Mouse (Mus musculus): ENCODE results near the gene Psmb9. TPM values are rescaled to one million over a fixed set of nuclear protein-coding genes. Genes with fewer than 3 reads are reported as not detected.
A peak's percentile ranks its signal among the peaks of the same experiment; 100 is the strongest.

The Psmb9 gene
- polyA plus RNA-seq, 1 experiment from 2014 or later = 8.8 TPM

DNA sequence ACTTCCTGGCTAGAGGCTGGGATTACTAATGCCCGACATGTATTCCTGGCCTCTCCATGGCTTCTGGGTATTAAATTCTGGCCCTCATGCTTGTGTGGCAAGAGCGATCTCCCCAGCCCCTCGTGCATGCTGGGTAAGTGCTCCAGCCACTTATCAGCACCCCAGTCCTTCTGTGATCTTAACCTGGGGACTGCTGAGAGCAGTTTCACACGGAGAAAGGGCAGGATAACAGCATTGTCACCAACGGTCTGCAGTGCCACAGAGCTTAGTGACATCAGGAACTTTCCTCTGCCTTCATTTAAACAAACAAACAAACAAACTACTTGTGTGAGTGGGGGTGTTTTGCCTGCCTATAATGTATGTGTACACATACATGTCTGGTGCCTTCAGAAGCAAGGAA lies 47.3 kb downstream of the Psmb9 start:
- H3K4me3 ChIP-seq (ENCODE audit: low read length) = no peak overlapping the region
- no peak for ATAC-seq (ENCODE audit: low read depth)

DNA sequence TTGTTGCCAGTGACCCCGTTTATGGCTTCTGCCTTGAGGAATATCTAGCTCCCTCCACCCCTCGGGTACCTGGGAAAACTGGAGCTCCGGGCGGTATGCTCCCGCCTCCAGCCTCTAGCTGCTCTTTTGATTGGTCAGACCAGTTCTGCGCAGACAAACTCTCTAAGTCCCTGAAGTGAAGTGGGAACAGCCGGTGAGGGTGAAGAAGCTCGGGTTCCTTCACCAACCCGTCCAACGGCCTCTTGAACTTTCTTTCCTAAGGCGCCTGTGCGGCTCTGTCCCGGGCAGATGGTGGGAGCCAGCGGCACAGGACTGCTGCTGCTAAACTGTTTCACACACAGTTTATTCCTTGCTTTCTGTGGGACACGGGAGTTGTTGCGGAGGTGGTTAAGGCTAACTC lies 48.1 kb downstream of the Psmb9 start:
- H3K27ac ChIP-seq (ENCODE audit: low read length) = no peak overlapping the region
- peaks cover 28% of the 10 kb centered on the region for H3K27me3 ChIP-seq (ENCODE audit: control insufficient read depth, insufficient read depth, low read depth, low read length)
- ATAC-seq (ENCODE audit: low read depth) = peak; percentile 34
- H3K4me3 ChIP-seq (ENCODE audit: low read length) = peak overlapping the region; percentile 44
- H3K9ac ChIP-seq (ENCODE audit: low read length) = peak overlapping the region; percentile 58
- H3K36me3 ChIP-seq (ENCODE audit: control insufficient read depth, insufficient read depth, low read length) = no peaks in the 10 kb centered on the region
- 1% methylated on average over 16 of the region's 16 CpGs for WGBS
- H3K4me2 ChIP-seq (ENCODE audit: low read depth, low read length) = peak overlapping the region; percentile 72
- peaks cover 17% of the 10 kb centered on the region for H3K4me1 ChIP-seq (replicated peaks; ENCODE audit: control insufficient read depth, insufficient read depth, low read length)
- no peaks in the 10 kb centered on the region for H3K9me3 ChIP-seq (ENCODE audit: control insufficient read depth, low read length)

More for the DNA sequence above, 47.3 kb downstream of the Psmb9 start:
- no peaks in the 10 kb centered on the region for H3K9me3 ChIP-seq (ENCODE audit: control insufficient read depth, low read length)
- H3K9ac ChIP-seq (ENCODE audit: low read length) = no peak overlapping the region
- H3K36me3 ChIP-seq (ENCODE audit: control insufficient read depth, insufficient read depth, low read length) = no peaks in the 10 kb centered on the region
- 7% methylated on average over 5 of the region's 5 CpGs for WGBS
- peak overlapping the region; percentile 72; the same call in 1 of the 2 replicates for H3K4me2 ChIP-seq (ENCODE audit: low read depth, low read length)
- no peak overlapping the region for H3K27ac ChIP-seq (ENCODE audit: low read length)
- peaks cover 28% of the 10 kb centered on the region for H3K27me3 ChIP-seq (ENCODE audit: control insufficient read depth, insufficient read depth, low read depth, low read length)
- peaks cover 17% of the 10 kb centered on the region for H3K4me1 ChIP-seq (replicated peaks; ENCODE audit: control insufficient read depth, insufficient read depth, low read length)

DNA sequence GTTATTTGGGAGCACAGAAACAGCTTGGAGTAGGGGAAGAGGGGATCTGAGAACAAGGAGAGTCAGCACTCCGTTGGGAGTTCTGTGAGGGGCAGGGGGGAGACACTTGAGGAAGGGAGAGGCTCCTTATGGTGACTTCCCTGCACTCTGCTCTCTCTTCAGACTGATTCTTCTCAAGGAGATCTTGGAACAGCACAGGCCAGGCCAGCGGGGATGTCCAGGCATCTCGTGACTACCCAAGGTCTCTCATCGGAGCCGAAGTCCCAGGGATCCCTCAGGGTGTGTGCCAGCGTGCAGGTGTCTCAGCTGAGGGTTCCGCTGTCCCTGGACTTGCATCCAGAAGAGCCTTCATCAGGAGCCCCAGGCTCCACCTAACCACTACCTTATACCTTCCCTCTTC lies 48.9 kb downstream of the Psmb9 start:
- peaks cover 28% of the 10 kb centered on the region for H3K27me3 ChIP-seq (ENCODE audit: control insufficient read depth, insufficient read depth, low read depth, low read length)
- no peak overlapping the region for H3K4me2 ChIP-seq (ENCODE audit: low read depth, low read length)
- WGBS = 70% methylated on average over 7 of the region's 7 CpGs
- peaks cover 17% of the 10 kb centered on the region for H3K4me1 ChIP-seq (replicated peaks; ENCODE audit: control insufficient read depth, insufficient read depth, low read length)
- H3K27ac ChIP-seq (ENCODE audit: low read length) = no peak overlapping the region
- H3K9me3 ChIP-seq (ENCODE audit: control insufficient read depth, low read length) = no peaks in the 10 kb centered on the region
- H3K4me3 ChIP-seq (ENCODE audit: low read length) = no peak overlapping the region
- no peak overlapping the region for H3K9ac ChIP-seq (ENCODE audit: low read length)
- no peaks in the 10 kb centered on the region for H3K36me3 ChIP-seq (ENCODE audit: control insufficient read depth, insufficient read depth, low read length)
- no peak for ATAC-seq (ENCODE audit: low read depth)

DNA sequence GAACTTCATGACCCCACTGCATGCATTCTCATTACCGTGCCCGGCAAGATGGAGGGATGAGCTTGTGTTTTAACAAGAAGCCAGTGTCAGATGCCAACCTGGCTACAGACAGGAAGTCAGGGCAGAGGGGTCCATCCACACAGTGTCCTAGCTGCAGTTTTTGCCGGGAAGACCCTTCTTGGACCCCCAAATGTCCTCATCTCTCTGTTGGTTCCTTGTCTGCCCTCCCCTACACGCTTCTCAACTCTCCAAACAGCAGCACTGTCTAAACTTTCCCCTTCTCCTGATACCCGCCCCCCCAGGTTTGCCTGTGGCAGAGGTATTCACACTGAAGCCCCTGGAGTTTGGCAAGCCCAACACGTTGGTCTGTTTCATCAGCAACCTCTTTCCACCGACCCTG lies 50.0 kb downstream of the Psmb9 start:
- Histone ChIP-seq H3K27me3 (ENCODE audit: control insufficient read depth, insufficient read depth, low read depth, low read length) (peaks cover 28% of the 10 kb centered on the region), H3K9me3 (ENCODE audit: control insufficient read depth, low read length) (no peaks in the 10 kb centered on the region), H3K36me3 (ENCODE audit: control insufficient read depth, insufficient read depth, low read length) (no peaks in the 10 kb centered on the region), H3K27ac (ENCODE audit: low read length) (no peak overlapping the region), H3K9ac (ENCODE audit: low read length) (no peak overlapping the region), H3K4me3 (ENCODE audit: low read length) (no peak overlapping the region), H3K4me1 (replicated peaks; ENCODE audit: control insufficient read depth, insufficient read depth, low read length) (peaks cover 10% of the 10 kb centered on the region), H3K4me2 (ENCODE audit: low read depth, low read length) (no peak overlapping the region)
- 63% methylated on average over 7 of the region's 7 CpGs for WGBS
- ATAC-seq (ENCODE audit: low read depth) = no peak

DNA sequence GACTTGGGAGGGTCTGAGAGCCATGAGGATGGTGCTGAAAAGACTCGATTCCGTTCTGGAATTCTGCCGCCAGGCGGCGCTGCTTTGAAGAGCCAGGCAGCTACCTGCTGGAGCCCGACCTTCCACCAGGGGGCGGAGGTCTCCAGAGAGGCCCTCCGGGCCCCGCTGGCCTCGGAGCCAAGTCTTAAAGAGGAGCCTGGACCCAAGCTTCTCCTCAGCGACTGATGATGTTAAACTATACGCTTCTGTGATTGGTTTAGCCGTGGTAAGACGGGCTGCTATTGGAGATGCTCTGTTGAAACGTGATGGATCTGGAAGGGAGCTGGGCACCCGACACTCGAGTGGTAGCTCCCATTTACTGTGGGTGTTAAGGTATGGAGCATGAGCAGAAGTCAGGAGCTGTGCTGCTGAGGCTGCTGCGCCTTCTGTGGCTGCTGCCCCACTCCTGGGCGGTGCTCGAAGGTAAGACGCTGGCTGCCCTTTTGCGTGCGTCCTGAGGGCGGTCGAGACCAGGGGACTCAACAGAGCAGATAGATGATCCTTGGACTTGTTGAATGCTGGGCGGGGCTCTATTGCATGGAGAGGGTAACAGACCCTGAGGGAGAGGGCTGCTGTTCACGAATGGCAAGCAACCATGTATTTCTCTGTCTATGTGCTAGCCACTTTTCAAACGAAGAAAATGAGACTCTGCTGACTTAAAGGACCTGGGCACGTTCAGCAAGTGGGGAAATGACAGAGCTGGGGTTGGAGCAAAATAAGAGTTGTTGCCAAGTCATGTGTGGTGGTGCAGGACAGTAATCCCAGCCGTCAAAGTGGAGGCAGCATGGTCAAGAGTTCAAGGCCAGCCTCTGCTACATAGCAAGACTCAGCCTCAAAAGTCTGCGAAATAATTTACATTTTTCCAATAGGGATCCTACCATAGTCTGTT lies 52.0 kb downstream of the Psmb9 start:
- H3K27ac ChIP-seq (ENCODE audit: low read length) = no peak overlapping the region
- no peaks in the 10 kb centered on the region for H3K9me3 ChIP-seq (ENCODE audit: control insufficient read depth, low read length)
- H3K9ac ChIP-seq (ENCODE audit: low read length) = 0 out of 2 replicates have a peak overlapping the region, but pooled peaks have one; percentile 12
- peak overlapping the region; percentile 64 for H3K4me2 ChIP-seq (ENCODE audit: low read depth, low read length)
- H3K4me1 ChIP-seq (replicated peaks; ENCODE audit: control insufficient read depth, insufficient read depth, low read length) = peaks cover 9% of the 10 kb centered on the region
- H3K27me3 ChIP-seq (ENCODE audit: control insufficient read depth, insufficient read depth, low read depth, low read length) = peaks cover 23% of the 10 kb centered on the region
- WGBS = 6% methylated on average over 31 of the region's 31 CpGs
- peak overlapping the region; percentile 40 for H3K4me3 ChIP-seq (ENCODE audit: low read length)
- ATAC-seq (ENCODE audit: low read depth) = peak; percentile 98
- no peaks in the 10 kb centered on the region for H3K36me3 ChIP-seq (ENCODE audit: control insufficient read depth, insufficient read depth, low read length)

DNA sequence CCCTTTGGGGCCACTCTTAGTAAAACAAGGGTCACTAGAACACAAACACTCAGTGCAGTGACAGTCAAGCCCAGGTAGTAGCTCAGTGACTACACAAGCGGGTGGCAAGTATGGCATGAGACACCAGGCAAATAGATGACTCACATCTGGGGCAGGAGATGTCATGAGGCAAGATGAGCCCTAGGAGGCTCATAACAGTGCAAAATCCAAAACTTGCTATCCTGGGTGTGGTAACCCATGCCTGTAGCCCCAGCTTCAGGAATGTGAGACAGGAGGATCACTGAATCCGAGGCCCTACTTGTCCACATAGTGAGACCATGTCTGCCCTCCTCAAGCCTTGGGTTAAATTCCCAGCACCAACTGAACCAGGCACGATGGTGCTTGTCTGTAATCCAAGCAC lies 53.1 kb downstream of the Psmb9 start:
- Histone ChIP-seq H3K27me3 (ENCODE audit: control insufficient read depth, insufficient read depth, low read depth, low read length) (peaks cover 15% of the 10 kb centered on the region), H3K4me1 (replicated peaks; ENCODE audit: control insufficient read depth, insufficient read depth, low read length) (peaks cover 1% of the 10 kb centered on the region), H3K9me3 (ENCODE audit: control insufficient read depth, low read length) (no peaks in the 10 kb centered on the region), H3K27ac (ENCODE audit: low read length) (no peak overlapping the region), H3K4me3 (ENCODE audit: low read length) (no peak overlapping the region), H3K36me3 (ENCODE audit: control insufficient read depth, insufficient read depth, low read length) (no peaks in the 10 kb centered on the region), H3K9ac (ENCODE audit: low read length) (no peak overlapping the region), H3K4me2 (ENCODE audit: low read depth, low read length) (no peak overlapping the region)
- 76% methylated on average over 3 of the region's 3 CpGs for WGBS
- ATAC-seq (ENCODE audit: low read depth) = no peak

DNA sequence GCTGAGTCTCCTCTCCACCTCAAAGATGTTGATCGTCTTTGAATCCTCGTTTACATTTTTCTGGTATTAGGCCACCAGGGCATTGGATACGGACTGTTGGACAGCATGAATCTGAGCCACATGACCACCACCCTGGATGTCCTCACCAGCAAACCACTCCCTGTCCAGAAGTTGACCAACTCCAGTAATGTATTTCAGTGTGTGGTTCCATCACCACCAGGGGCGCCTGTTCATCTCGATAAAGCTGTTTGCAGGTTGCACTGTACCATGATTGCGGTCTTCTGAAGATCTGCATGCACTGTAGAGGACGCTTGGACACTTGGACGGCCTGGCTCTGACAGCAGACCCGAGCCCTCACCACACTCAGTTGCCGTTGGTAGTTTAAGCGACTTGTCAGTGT lies 54.3 kb downstream of the Psmb9 start:
- Histone ChIP-seq H3K9ac (ENCODE audit: low read length) (no peak overlapping the region), H3K27ac (ENCODE audit: low read length) (no peak overlapping the region), H3K9me3 (ENCODE audit: control insufficient read depth, low read length) (no peaks in the 10 kb centered on the region), H3K27me3 (ENCODE audit: control insufficient read depth, insufficient read depth, low read depth, low read length) (peaks cover 6% of the 10 kb centered on the region), H3K4me3 (ENCODE audit: low read length) (no peak overlapping the region), H3K4me1 (replicated peaks; ENCODE audit: control insufficient read depth, insufficient read depth, low read length) (peaks cover 10% of the 10 kb centered on the region), H3K36me3 (ENCODE audit: control insufficient read depth, insufficient read depth, low read length) (no peaks in the 10 kb centered on the region), H3K4me2 (ENCODE audit: low read depth, low read length) (no peak overlapping the region)
- 69% methylated on average over 11 of the region's 11 CpGs for WGBS
- no peak for ATAC-seq (ENCODE audit: low read depth)

Other genes with a start within 250 kb of the Psmb9 start
- 143 and 151 TPM in 2 replicates for gene Pfdn6, start 247.4 kb downstream of the Psmb9 start, polyA plus RNA-seq (2015; fragmentation: Nextera tagmentation; extraction: Ambion mirVana)
- 20.2 and 20.6 TPM in 2 replicates for gene Wdr46, start 247.1 kb downstream of the Psmb9 start, polyA plus RNA-seq (2015; fragmentation: Nextera tagmentation; extraction: Ambion mirVana)
- 5.5 and 5.6 TPM in 2 replicates for gene B3galt4, start 236.3 kb downstream of the Psmb9 start, polyA plus RNA-seq (2015; fragmentation: Nextera tagmentation; extraction: Ambion mirVana)
- gene Vps52, start 232.0 kb downstream of the Psmb9 start, polyA plus RNA-seq (2015; fragmentation: Nextera tagmentation; extraction: Ambion mirVana) = 49.4 and 50.5 TPM in 2 replicates
- gene Rps18, start 231.8 kb downstream of the Psmb9 start, polyA plus RNA-seq (2015; fragmentation: Nextera tagmentation; extraction: Ambion mirVana) = 1,739 and 1,825 TPM in 2 replicates
- 55.5 and 83.8 TPM in 2 replicates for gene H2-K1, start 187.4 kb downstream of the Psmb9 start, polyA plus RNA-seq (2015; fragmentation: Nextera tagmentation; extraction: Ambion mirVana)
- 15.0 and 15.2 TPM in 2 replicates for gene Ring1, start 163.1 kb downstream of the Psmb9 start, polyA plus RNA-seq (2015; fragmentation: Nextera tagmentation; extraction: Ambion mirVana)
- gene H2-Ke6, start 159.7 kb downstream of the Psmb9 start, polyA plus RNA-seq (2015; fragmentation: Nextera tagmentation; extraction: Ambion mirVana) = 40.9 and 41.6 TPM in 2 replicates
- gene Slc39a7, start 156.1 kb downstream of the Psmb9 start, polyA plus RNA-seq (2015; fragmentation: Nextera tagmentation; extraction: Ambion mirVana) = 188 and 191 TPM in 2 replicates
- gene Rxrb, start 156.0 kb downstream of the Psmb9 start, polyA plus RNA-seq (2015; fragmentation: Nextera tagmentation; extraction: Ambion mirVana) = 49.6 and 49.9 TPM in 2 replicates
- gene Col11a2, start 148.3 kb downstream of the Psmb9 start, polyA plus RNA-seq (2015; fragmentation: Nextera tagmentation; extraction: Ambion mirVana) = 2.6 and 3.7 TPM in 2 replicates
- gene H2-Oa, start 95.4 kb downstream of the Psmb9 start, polyA plus RNA-seq (2015; fragmentation: Nextera tagmentation; extraction: Ambion mirVana) = 0.23 and 1.0 TPM in 2 replicates
- gene H2-DMa, start 68.2 kb downstream of the Psmb9 start, polyA plus RNA-seq (2015; fragmentation: Nextera tagmentation; extraction: Ambion mirVana) = 11.8 and 12.7 TPM in 2 replicates
- 97.8 and 100 TPM in 2 replicates for gene Brd2, start 65.1 kb downstream of the Psmb9 start, polyA plus RNA-seq (2015; fragmentation: Nextera tagmentation; extraction: Ambion mirVana)
- gene H2-DMb2, start 44.5 kb downstream of the Psmb9 start, polyA plus RNA-seq (2015; fragmentation: Nextera tagmentation; extraction: Ambion mirVana) = 1.6 and 2.1 TPM in 2 replicates
- 3.7 and 6.2 TPM in 2 replicates for gene H2-DMb1, start 34.7 kb downstream of the Psmb9 start, polyA plus RNA-seq (2015; fragmentation: Nextera tagmentation; extraction: Ambion mirVana)
- gene Tap1, start 211 bp downstream of the Psmb9 start, polyA plus RNA-seq (2015; fragmentation: Nextera tagmentation; extraction: Ambion mirVana) = 7.2 and 9.7 TPM in 2 replicates
- 21.4 and 37.2 TPM in 2 replicates for gene Psmb8, start 10.0 kb upstream of the Psmb9 start, polyA plus RNA-seq (2015; fragmentation: Nextera tagmentation; extraction: Ambion mirVana)
- 12.2 and 18.1 TPM in 2 replicates for gene Tap2, start 15.8 kb upstream of the Psmb9 start, polyA plus RNA-seq (2015; fragmentation: Nextera tagmentation; extraction: Ambion mirVana)
- 0.35 and 0.53 TPM in 2 replicates for gene H2-Ob, start 51.1 kb upstream of the Psmb9 start, polyA plus RNA-seq (2015; fragmentation: Nextera tagmentation; extraction: Ambion mirVana)
- 15.1 and 36.2 TPM in 2 replicates for gene H2-Ab1, start 69.9 kb upstream of the Psmb9 start, polyA plus RNA-seq (2015; fragmentation: Nextera tagmentation; extraction: Ambion mirVana)
- gene H2-Aa, start 100.1 kb upstream of the Psmb9 start, polyA plus RNA-seq (2015; fragmentation: Nextera tagmentation; extraction: Ambion mirVana) = 9.0 and 18.1 TPM in 2 replicates
- 6.5 and 13.5 TPM in 2 replicates for gene H2-Eb1, start 118.1 kb upstream of the Psmb9 start, polyA plus RNA-seq (2015; fragmentation: Nextera tagmentation; extraction: Ambion mirVana)
- 0.04 TPM in 1 of 2 replicates, not detected in the other for gene H2-Eb2, start 137.9 kb upstream of the Psmb9 start, polyA plus RNA-seq (2015; fragmentation: Nextera tagmentation; extraction: Ambion mirVana)
- gene Btnl2, start 167.1 kb upstream of the Psmb9 start, polyA plus RNA-seq (2015; fragmentation: Nextera tagmentation; extraction: Ambion mirVana) = 0.09 TPM in 1 of 2 replicates, not detected in the other
- not detected in 2 replicates for gene Btnl1, start 189.4 kb upstream of the Psmb9 start, polyA plus RNA-seq (2015; fragmentation: Nextera tagmentation; extraction: Ambion mirVana)
- gene BC051142, start 211.1 kb upstream of the Psmb9 start, polyA plus RNA-seq (2015; fragmentation: Nextera tagmentation; extraction: Ambion mirVana) = 0.44 TPM in 1 of 2 replicates, not detected in the other

All from lung, embryonic 16.5 days (tissue).